Mouse (Mus musculus): ENCODE data around the gene Akap10. TPM values are rescaled to one million over a fixed set of nuclear protein-coding genes. Genes with fewer than 3 reads are reported as not detected.

The Akap10 gene
- total RNA-seq, 2 experiments from 2014 or later = 38.0 to 42.0 TPM

Other genes with a start within 250 kb of the Akap10 start
- gene Fam83g, start 246.2 kb downstream of the Akap10 start, total RNA-seq (2021) = not detected
- gene Slc5a10, start 209.4 kb downstream of the Akap10 start, total RNA-seq (2021) = under 1 TPM; 0.38 to 0.47 TPM
- gene Prpsap2, start 168.2 kb downstream of the Akap10 start, total RNA-seq (2021) = 10 to 100 TPM; 48.4 to 49.9 TPM
- 10 to 100 TPM; 75.4 to 76.4 TPM for gene Ulk2, start 75.2 kb downstream of the Akap10 start, total RNA-seq (2021)
- gene Specc1, start 26.5 kb upstream of the Akap10 start, total RNA-seq (2021) = 100 to 1,000 TPM in 1 of 2 experiments, 10 to 100 TPM in 1; 95.3 to 103 TPM